Mouse (Mus musculus): ENCODE measurements around the gene Ly6g6d. TPM values are rescaled to one million over a fixed set of nuclear protein-coding genes. Genes with fewer than 3 reads are reported as not detected.

The Ly6g6d gene
- polyA plus RNA-seq, 1 experiment from 2014 or later: 5.6 TPM

GRCm38 (mm10) chr17:35031880-35032279, 46.0 kb downstream of the Ly6g6d start:
- 85% methylated on average over 7 of the region's 7 CpGs for WGBS
- Histone ChIP-seq H3K4me1 (ENCODE audit: control insufficient read depth, insufficient read depth, low read length) (peaks cover 5% of the 10 kb centered on the region; the same call in 1 of the 2 replicates), H3K9ac (ENCODE audit: low read depth, low read length) (no peak overlapping the region), H3K4me3 (ENCODE audit: low read length) (no peak overlapping the region), H3K36me3 (ENCODE audit: control insufficient read depth, insufficient read depth, low read length) (no peaks in the 10 kb centered on the region), H3K9me3 (ENCODE audit: control insufficient read depth, low read length) (no peaks in the 10 kb centered on the region), H3K27me3 (replicated peaks; ENCODE audit: control insufficient read depth, insufficient read depth, low read length) (no peaks in the 10 kb centered on the region), H3K27ac (ENCODE audit: low read length) (no peak overlapping the region), H3K4me2 (ENCODE audit: low read depth, low read length) (no peak overlapping the region)
- no peak for ATAC-seq

DNA sequence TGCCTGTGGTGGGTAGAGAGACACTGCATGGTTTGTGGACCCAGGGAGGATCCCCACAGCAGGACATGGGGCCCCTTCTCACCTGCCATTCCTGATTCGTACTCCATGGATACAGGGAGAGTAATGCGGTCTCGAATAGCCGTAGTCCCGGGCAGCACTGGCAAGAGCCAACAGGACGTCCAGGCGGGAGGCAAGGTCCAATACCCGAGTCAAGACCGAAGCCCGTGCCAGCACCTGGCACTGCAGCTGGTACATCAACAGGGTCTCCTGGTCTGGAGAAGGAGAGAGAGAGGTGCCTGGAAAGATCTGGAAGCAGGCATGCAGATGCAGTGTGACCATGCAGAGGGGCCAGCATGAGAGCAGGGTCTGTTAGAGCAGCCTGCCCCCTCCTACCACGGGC, 46.6 kb downstream of the Ly6g6d start:
- Histone ChIP-seq H3K9ac (ENCODE audit: low read depth, low read length) (no peak overlapping the region), H3K9me3 (ENCODE audit: control insufficient read depth, low read length) (no peaks in the 10 kb centered on the region), H3K4me3 (ENCODE audit: low read length) (no peak overlapping the region), H3K4me2 (ENCODE audit: low read depth, low read length) (no peak overlapping the region), H3K27ac (ENCODE audit: low read length) (no peak overlapping the region), H3K36me3 (ENCODE audit: control insufficient read depth, insufficient read depth, low read length) (no peaks in the 10 kb centered on the region), H3K27me3 (replicated peaks; ENCODE audit: control insufficient read depth, insufficient read depth, low read length) (no peaks in the 10 kb centered on the region), H3K4me1 (ENCODE audit: control insufficient read depth, insufficient read depth, low read length) (peaks cover 5% of the 10 kb centered on the region; the same call in 1 of the 2 replicates)
- WGBS: 90% methylated on average over 11 of the region's 11 CpGs
- no peak for ATAC-seq

- no peaks in the 10 kb centered on the region for H3K27me3 ChIP-seq (replicated peaks; ENCODE audit: control insufficient read depth, insufficient read depth, low read length)
- no peaks in the 10 kb centered on the region for H3K36me3 ChIP-seq (ENCODE audit: control insufficient read depth, insufficient read depth, low read length)
- H3K4me1 ChIP-seq (ENCODE audit: control insufficient read depth, insufficient read depth, low read length): peaks cover 5% of the 10 kb centered on the region
- no peak for ATAC-seq
- no peak overlapping the region for H3K4me3 ChIP-seq (ENCODE audit: low read length)
- no peak overlapping the region for H3K27ac ChIP-seq (ENCODE audit: low read length)
- H3K9ac ChIP-seq (ENCODE audit: low read depth, low read length): peak overlapping the region; percentile 40
- H3K4me2 ChIP-seq (ENCODE audit: low read depth, low read length): no peak overlapping the region
- 38% methylated on average over 19 of the region's 19 CpGs for WGBS
- no peaks in the 10 kb centered on the region for H3K9me3 ChIP-seq (ENCODE audit: control insufficient read depth, low read length)
Observed at GRCm38 (mm10) chr17:35029691-35030532, 48.0 kb downstream of the Ly6g6d start.

GRCm38 (mm10) chr17:35028315-35028714, 49.5 kb downstream of the Ly6g6d start:
- Histone ChIP-seq H3K4me2 (ENCODE audit: low read depth, low read length) (no peak overlapping the region), H3K9ac (ENCODE audit: low read depth, low read length) (no peak overlapping the region), H3K36me3 (ENCODE audit: control insufficient read depth, insufficient read depth, low read length) (no peaks in the 10 kb centered on the region), H3K27me3 (replicated peaks; ENCODE audit: control insufficient read depth, insufficient read depth, low read length) (no peaks in the 10 kb centered on the region), H3K4me1 (ENCODE audit: control insufficient read depth, insufficient read depth, low read length) (peaks cover 15% of the 10 kb centered on the region), H3K27ac (ENCODE audit: low read length) (no peak overlapping the region), H3K4me3 (ENCODE audit: low read length) (no peak overlapping the region), H3K9me3 (ENCODE audit: control insufficient read depth, low read length) (no peaks in the 10 kb centered on the region)
- 80% methylated on average over 2 of the region's 2 CpGs for WGBS
- no peak for ATAC-seq

GRCm38 (mm10) chr17:35027277-35028068, 50.4 kb downstream of the Ly6g6d start, which contains the start of gene Sapcd1:
Gene Sapcd1, minus strand, starts transcription at chr17:35028016.
- 40% methylated on average over 13 of the region's 13 CpGs for WGBS
- ATAC-seq: peak; percentile 57
- no peaks in the 10 kb centered on the region for H3K36me3 ChIP-seq (ENCODE audit: control insufficient read depth, insufficient read depth, low read length)
- H3K4me3 ChIP-seq (ENCODE audit: low read length): peak within 1 kb of the TSS; percentile 1
- H3K4me1 ChIP-seq (ENCODE audit: control insufficient read depth, insufficient read depth, low read length): peaks cover 15% of the 10 kb centered on the region
- peak within 1 kb of the TSS; percentile 34; the same call in 1 of the 2 replicates for H3K9ac ChIP-seq (ENCODE audit: low read depth, low read length)
- H3K27ac ChIP-seq (ENCODE audit: low read length): peak within 1 kb of the TSS; percentile 78
- H3K27me3 ChIP-seq (replicated peaks; ENCODE audit: control insufficient read depth, insufficient read depth, low read length): no peaks in the 10 kb centered on the region
- no peaks in the 10 kb centered on the region for H3K9me3 ChIP-seq (ENCODE audit: control insufficient read depth, low read length)
- H3K4me2 ChIP-seq (ENCODE audit: low read depth, low read length): 0 out of 2 replicates have a peak within 1 kb of the TSS, but pooled peaks have one; percentile 3

GRCm38 (mm10) chr17:35026206-35026605, 51.7 kb downstream of the Ly6g6d start:
- Histone ChIP-seq H3K27me3 (replicated peaks; ENCODE audit: control insufficient read depth, insufficient read depth, low read length) (no peaks in the 10 kb centered on the region), H3K9ac (ENCODE audit: low read depth, low read length) (0 out of 2 replicates have a peak overlapping the region, but pooled peaks have one; percentile 29), H3K27ac (ENCODE audit: low read length) (no peak overlapping the region), H3K4me1 (ENCODE audit: control insufficient read depth, insufficient read depth, low read length) (peaks cover 25% of the 10 kb centered on the region), H3K9me3 (ENCODE audit: control insufficient read depth, low read length) (no peaks in the 10 kb centered on the region), H3K4me2 (ENCODE audit: low read depth, low read length) (peak overlapping the region; percentile 12; the same call in 1 of the 2 replicates), H3K36me3 (ENCODE audit: control insufficient read depth, insufficient read depth, low read length) (no peaks in the 10 kb centered on the region), H3K4me3 (ENCODE audit: low read length) (no peak overlapping the region)
- 84% methylated on average over 5 of the region's 5 CpGs for WGBS
- no peak for ATAC-seq

GRCm38 (mm10) chr17:35024691-35025488, 53.0 kb downstream of the Ly6g6d start:
- WGBS: 73% methylated on average over 7 of the region's 10 CpGs
- no peak overlapping the region for H3K27ac ChIP-seq (ENCODE audit: low read length)
- H3K36me3 ChIP-seq (ENCODE audit: control insufficient read depth, insufficient read depth, low read length): no peaks in the 10 kb centered on the region
- no peak overlapping the region for H3K4me2 ChIP-seq (ENCODE audit: low read depth, low read length)
- peaks cover 28% of the 10 kb centered on the region for H3K4me1 ChIP-seq (ENCODE audit: control insufficient read depth, insufficient read depth, low read length)
- no peaks in the 10 kb centered on the region for H3K9me3 ChIP-seq (ENCODE audit: control insufficient read depth, low read length)
- no peak for ATAC-seq
- H3K27me3 ChIP-seq (replicated peaks; ENCODE audit: control insufficient read depth, insufficient read depth, low read length): no peaks in the 10 kb centered on the region
- H3K4me3 ChIP-seq (ENCODE audit: low read length): no peak overlapping the region
- 0 out of 2 replicates have a peak overlapping the region, but pooled peaks have one; percentile 41 for H3K9ac ChIP-seq (ENCODE audit: low read depth, low read length)

- WGBS: 70% methylated on average over 13 of the region's 13 CpGs
- H3K9ac ChIP-seq (ENCODE audit: low read depth, low read length): peak overlapping the region; percentile 41; the same call in 1 of the 2 replicates
- no peak overlapping the region for H3K27ac ChIP-seq (ENCODE audit: low read length)
Observed at GRCm38 (mm10) chr17:35024261-35024660, 53.6 kb downstream of the Ly6g6d start.

More at GRCm38 (mm10) chr17:35024261-35024660, 53.6 kb downstream of the Ly6g6d start:
- H3K27me3 ChIP-seq (replicated peaks; ENCODE audit: control insufficient read depth, insufficient read depth, low read length): no peaks in the 10 kb centered on the region
- H3K4me1 ChIP-seq (ENCODE audit: control insufficient read depth, insufficient read depth, low read length): peaks cover 26% of the 10 kb centered on the region
- no peaks in the 10 kb centered on the region; the same call in 1 of the 2 replicates for H3K36me3 ChIP-seq (ENCODE audit: control insufficient read depth, insufficient read depth, low read length)
- no peaks in the 10 kb centered on the region for H3K9me3 ChIP-seq (ENCODE audit: control insufficient read depth, low read length)
- no peak overlapping the region for H3K4me3 ChIP-seq (ENCODE audit: low read length)
- no peak for ATAC-seq
- H3K4me2 ChIP-seq (ENCODE audit: low read depth, low read length): no peak overlapping the region
